Mouse (Mus musculus): ENCODE measurements around the gene Fars2.

Fars2 gene

GRCm38 (mm10) chr13:36210965-36211364, 93.8 kb downstream of the Fars2 start:
- DNase-seq (ENCODE audit: extremely low read depth, insufficient read length, low spot score) = peak; percentile 10

DNA sequence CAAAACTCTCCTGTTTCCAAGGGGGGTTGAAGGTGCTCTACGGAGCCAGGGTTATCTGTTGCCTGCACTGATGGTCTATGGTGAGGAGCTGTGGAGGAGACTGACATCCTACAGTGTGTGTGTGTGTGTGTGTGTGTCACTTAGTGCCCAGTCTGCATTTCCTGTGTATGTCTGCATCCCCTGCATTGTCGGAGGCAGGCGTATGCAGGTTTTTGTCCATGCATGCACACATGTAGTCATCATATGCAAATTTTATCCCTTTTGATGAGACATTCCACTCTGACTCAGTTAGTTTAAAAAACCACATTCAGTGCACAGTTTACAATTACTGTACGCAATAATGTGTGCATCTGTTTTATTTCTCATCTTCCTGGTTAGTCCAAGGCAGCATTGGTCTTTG, 96.8 kb downstream of the Fars2 start:
- DNase-seq (ENCODE audit: extremely low read depth, insufficient read length, low spot score) = no peak

- DNase-seq (ENCODE audit: extremely low read depth, insufficient read length, low spot score) = no peak
These were observed 98.8 kb downstream of the Fars2 start for GRCm38 (mm10) chr13:36216005-36216404.

DNA sequence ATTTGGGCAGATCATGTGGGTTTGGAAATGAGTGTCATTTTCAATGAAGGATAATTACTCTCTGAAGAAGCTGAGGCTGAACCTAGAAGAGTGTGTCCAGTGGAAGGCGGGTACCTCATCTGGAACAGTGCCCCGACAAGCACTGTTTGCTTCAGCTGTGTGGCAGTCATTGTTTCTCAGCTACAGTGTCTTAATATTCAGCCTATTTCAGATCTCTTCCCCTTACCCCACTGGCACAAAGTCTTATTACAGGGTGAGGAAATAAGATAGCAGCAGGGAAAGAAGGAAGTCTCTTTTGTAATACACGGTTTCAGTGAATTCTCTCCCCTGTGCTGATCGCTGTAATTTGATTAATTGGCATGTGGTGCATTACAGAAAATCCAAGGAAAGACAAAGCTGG, 101.1 kb downstream of the Fars2 start:
- DNase-seq (ENCODE audit: extremely low read depth, insufficient read length, low spot score) = no peak

DNA sequence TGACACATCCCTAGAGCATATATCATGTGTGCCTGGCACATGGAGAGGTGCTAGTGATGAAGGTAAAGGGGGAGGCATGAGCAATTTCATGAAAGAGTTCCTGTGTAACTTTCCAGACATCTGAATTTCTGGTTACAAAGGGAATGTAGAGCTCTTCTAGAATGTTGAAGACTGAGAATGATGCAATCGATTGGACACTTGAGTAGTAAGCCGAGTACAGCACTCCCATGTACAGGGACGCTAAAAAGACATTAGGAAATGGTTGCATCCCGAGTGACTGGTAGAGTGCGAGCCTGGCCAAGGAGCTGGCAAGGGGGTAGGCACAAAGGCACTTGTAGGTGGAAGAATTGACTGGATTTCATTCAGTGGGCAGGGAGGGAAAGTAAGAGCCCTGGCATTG, 102.3 kb downstream of the Fars2 start:
- no peak for DNase-seq (ENCODE audit: extremely low read depth, insufficient read length, low spot score)

DNA sequence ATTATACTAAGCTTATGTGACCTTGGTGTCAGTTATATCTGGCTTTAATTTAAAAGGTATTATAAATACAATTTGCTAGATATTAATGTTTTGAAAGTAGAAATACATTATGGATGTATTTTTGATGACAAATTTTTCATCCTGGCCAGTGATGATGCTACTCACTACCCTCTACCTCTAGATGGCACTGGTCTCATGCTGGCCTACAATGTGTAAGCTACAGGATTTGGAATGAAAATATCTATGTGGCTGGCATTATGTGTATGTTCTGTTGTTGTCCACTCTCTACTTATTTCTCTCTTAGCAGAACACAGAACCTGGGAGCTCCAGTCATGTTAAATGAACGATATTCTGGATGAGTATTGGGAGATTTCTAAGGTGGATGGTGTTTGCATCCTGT, 104.7 kb downstream of the Fars2 start:
- no peak for DNase-seq (ENCODE audit: extremely low read depth, insufficient read length, low spot score)

DNA sequence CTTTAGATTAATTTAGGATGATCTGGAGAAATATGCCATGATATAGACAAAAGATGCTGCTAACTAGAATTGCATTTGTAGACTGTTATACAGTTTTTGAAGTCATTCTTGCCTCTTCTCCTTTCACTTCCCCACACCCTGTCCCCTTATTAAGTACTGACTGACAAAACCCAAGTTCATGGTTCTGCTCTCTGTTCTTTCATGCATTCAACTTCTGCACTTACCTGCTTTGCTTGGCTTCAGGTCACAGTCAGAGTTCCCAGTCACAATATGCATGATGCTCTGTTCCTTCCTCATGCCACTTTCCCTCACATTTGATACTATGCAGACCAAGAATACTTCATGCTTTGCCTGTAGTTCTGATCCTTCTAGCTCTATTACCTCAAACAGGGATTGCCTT, 105.5 kb downstream of the Fars2 start:
- DNase-seq (ENCODE audit: extremely low read depth, insufficient read length, low spot score) = no peak

DNA sequence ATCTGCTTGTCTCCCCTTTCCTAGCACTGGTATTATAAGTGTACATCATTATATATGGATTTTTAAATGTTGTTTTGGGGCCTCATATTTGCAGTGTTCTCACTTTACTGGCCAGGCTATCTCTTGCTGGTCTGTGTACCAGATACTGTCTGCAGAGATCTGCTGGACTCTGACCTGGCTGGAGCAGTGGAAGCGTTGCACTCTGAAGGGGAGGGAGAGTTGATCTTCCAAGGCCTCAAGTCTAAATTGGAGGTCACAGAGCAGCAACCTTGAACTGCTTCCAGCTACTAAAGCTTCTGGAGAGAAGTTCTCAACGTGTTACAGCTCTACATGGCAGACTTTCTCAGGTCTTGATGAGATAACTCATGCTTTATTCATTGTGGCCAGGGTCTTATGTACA, 107.2 kb downstream of the Fars2 start:
- DNase-seq (ENCODE audit: extremely low read depth, insufficient read length, low spot score) = no peak

- no peak for DNase-seq (ENCODE audit: extremely low read depth, insufficient read length, low spot score)
These were observed 125.0 kb downstream of the Fars2 start for GRCm38 (mm10) chr13:36242261-36242660.

GRCm38 (mm10) chr13:36253936-36254335, 136.7 kb downstream of the Fars2 start:
- no peak for DNase-seq (ENCODE audit: extremely low read depth, insufficient read length, low spot score)

DNA sequence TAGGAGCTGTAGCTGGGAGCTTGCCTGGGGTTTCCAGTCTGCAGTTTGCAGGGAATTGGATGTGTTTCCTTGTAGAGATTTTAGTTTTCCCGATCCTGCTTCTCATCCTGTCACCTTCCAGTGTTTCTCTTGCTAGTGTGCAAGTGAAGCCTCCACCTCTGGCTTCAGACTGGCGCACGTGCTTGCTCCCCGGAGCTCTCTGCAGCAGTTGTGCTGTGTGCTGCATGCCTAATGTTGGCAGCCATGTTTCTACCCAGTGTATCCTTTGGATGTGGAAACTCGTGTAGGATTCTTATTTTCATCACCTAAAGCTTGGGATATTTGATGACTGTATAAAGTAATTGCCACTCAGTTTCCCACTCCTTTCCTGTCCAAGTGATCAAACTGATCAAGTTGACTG, 140.0 kb downstream of the Fars2 start:
- no peak for DNase-seq (ENCODE audit: extremely low read depth, insufficient read length, low spot score)

GRCm38 (mm10) chr13:36259754-36260153, 142.5 kb downstream of the Fars2 start:
- no peak for DNase-seq (ENCODE audit: extremely low read depth, insufficient read length, low spot score)

GRCm38 (mm10) chr13:36261299-36261698, 144.1 kb downstream of the Fars2 start:
- no peak for DNase-seq (ENCODE audit: extremely low read depth, insufficient read length, low spot score)

DNA sequence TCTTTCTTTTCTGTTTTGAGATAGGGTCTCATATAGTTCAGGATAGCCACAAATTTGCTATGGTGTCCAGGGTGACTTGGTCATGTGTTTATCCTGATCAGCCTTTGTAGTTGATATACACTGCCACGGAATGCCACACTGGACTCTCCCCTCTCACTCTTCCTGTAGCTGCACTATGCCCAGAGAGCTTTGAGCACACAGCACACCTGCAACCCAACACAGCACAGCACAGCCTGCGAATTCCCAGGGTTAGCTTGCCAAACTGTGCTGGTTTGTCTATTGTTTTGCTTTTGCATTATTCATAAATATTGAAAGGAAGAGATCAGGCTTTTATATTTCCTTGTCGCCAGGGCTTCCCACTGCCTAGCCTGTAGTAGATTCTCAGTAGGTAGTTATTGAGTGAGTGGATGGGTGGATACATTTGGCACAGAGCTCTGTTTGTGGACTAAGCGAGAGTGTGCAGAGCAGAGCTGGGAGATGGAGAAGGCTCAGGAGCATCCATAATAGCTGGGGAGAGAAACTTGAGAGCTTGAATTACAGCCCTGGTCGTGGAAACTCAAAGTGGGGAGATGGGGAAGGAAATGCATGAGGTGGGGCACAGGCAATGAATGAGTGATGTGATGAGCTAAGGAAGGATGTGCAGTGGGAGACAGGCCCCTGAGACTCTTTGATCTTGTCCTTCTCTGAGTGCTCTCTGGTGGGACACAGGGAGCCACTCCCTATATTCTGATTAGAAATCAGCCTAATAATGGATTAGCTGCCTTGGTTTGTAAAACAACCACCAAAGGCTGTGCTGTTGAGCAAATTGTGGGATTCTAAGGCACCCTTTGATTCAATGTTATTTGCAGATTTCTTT, 146.3 kb downstream of the Fars2 start:
- no peak for DNase-seq (ENCODE audit: extremely low read depth, insufficient read length, low spot score)

DNA sequence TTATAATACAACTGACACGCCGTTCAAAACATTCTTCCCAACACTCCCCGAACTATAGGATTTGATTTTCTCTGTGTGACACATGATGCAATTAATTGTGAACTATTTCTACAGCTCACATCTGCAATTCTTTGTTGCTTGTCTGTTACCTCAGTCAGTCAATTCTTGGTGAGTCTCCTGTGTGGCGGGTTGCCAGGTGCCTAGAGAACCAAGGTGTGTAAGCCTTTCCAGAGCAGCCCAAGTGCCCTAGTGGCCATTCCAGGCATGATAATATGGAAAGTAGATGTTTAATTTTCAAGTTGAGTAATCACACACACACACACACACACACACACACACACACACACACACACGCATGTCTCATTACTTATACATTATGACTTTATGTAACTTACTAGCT, 147.2 kb downstream of the Fars2 start:
- DNase-seq (ENCODE audit: extremely low read depth, insufficient read length, low spot score) = no peak

DNA sequence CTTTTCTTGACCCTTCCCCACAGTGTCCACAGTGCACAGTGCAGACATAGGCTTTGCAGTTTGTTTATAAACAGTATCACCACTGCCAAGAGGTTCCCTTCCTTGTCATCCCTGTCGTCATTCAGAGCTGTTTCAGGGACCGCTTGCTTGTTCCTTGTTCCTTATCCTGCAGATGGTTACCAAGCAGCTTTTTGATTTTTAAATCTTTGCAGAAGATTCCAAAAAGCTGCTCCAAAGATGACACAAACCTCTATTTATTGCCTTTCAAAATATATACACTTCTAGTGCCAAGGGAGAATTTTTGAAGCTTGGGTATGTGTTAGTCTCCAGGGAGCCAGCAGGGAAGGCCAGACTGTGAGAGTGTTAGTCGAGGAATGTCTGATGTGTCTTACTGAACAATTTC, 148.1 kb downstream of the Fars2 start:
- DNase-seq (ENCODE audit: extremely low read depth, insufficient read length, low spot score) = no peak

DNA sequence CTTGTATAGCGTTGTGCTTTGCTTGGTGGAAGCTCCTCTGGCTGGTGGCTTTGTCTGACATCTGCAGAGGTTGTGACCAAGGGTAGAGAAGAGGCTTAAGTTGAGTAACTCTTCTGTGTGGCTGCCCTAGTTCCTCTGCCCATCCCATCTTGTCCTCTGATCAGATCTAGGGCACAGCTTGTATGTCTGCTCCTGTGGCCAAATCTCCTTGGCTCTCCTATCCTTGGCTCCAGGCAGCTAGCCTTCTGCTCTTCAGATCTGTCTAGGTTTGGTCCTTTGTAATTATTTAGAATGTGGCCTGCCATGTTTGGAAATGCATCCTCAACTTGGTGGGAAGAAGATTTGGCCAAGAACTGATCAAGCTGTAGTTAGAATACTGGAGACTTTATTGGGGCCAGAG, 150.2 kb downstream of the Fars2 start:
- no peak for DNase-seq (ENCODE audit: extremely low read depth, insufficient read length, low spot score)

DNA sequence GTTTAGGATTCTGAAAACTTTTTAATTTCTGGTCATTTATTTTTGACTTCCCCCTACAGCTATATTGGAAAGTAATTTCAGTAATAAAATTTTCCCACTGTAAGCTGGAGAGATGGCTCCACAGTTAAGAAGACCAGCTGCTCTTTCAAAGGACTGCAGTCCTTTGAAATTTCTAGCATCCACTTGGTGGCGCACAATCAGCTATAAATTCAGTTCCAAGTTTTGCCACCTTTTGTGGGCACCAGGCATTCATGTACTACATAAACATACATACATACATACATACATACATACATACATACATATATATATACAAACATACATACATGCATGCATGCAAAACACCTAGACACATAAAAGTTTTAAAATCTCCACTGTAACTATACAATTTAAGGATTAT, 153.7 kb downstream of the Fars2 start:
- DNase-seq (ENCODE audit: extremely low read depth, insufficient read length, low spot score) = no peak

GRCm38 (mm10) chr13:36273497-36273896, 156.3 kb downstream of the Fars2 start:
- DNase-seq (ENCODE audit: extremely low read depth, insufficient read length, low spot score) = no peak

DNA sequence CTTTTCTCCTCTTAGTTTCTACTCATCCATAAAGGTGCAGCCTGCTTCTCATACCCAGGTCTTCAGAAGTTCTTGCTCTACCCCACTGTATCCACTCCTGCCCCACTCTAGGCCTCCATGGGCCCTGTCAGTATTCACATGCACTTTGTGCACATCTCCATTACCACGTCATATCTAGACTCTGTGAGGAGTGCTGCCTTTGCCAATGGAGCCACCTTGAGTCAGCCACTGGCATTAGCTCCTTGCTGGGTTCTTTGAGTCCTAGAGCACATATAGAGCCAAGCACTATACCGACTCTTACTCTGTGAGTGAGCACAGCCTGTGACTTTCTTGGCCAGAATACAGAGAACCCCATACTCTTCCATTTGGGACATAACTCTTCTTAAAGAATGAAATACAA, 159.0 kb downstream of the Fars2 start:
- no peak for DNase-seq (ENCODE audit: extremely low read depth, insufficient read length, low spot score)

DNA sequence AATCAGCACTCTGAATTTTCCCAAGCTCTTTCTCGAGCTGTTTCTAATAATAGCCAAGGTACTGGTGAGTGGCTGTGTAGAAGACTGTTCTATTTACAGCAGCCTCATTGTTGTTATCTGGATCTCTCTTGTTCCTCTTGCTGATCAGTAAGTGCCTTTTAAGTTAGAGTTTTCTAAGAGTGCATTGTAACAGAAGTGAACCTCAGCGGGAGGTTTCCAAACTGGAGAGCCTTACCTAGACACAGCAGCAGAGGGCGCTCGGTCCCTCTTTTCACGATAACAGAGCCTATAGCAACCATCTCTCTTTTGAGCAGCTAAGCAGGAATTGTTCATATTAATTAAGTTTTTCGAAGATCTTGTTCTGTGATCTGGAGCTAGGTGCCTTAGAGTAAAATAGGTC, 164.8 kb downstream of the Fars2 start:
- DNase-seq (ENCODE audit: extremely low read depth, insufficient read length, low spot score) = peak; percentile 10

GRCm38 (mm10) chr13:36282785-36283544, 165.8 kb downstream of the Fars2 start:
- peak; percentile 33 for DNase-seq (ENCODE audit: extremely low read depth, insufficient read length, low spot score)
